Mouse (Mus musculus) G1E-ER4 (cell line): ENCODE measurements around the gene Atf5. TPM values are rescaled to one million over a fixed set of nuclear protein-coding genes. Genes with fewer than 3 reads are reported as not detected.

Experiments
- GATA1 ChIP-seq: IDR thresholded peaks from one replicate; pipeline ENCODE4 v1.8.0; 2012; ENCODE audit warnings: low read length, inconsistent platforms
- polyA plus RNA-seq: library from polyadenylated mRNA; stranded (reverse); fragments of >175 nt; gene quantifications from 2 replicates; pipeline ENCODE4 v1.2.3, GENCODE M21; 2012

Atf5 gene
- 545 and 546 TPM in 2 replicates for polyA plus RNA-seq

DNA sequence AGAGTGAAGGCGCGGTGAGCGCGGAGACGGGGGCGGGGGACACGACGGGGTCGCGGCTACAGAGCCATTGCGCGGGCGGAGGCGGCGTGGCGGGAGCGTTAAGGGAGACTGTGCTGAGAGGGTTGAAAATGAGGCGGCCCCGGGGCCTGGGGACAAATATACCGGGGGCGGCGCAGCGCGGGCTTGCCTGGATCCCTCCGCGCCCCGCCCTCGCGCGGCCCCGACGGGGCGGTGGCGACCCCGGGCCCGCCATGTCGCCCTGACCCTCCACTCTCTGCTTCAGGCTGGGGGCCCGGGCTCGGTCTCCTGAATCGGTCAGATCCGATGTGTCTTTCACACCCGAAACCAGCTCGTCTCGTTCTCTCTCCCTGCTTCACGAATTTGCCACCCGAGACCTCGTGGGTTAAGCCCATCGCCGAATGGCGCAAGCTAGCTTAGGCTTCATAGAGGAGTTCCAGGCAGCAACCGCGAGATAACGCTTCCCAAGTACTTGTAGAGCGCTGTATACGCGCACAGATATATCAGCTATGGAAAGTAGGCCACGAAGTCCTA is at the start of gene Atf5:
Atf5 (minus strand) TSS at position 189 of the 552 bp plus-strand sequence.
- no peak for TF ChIP-seq GATA1

DNA sequence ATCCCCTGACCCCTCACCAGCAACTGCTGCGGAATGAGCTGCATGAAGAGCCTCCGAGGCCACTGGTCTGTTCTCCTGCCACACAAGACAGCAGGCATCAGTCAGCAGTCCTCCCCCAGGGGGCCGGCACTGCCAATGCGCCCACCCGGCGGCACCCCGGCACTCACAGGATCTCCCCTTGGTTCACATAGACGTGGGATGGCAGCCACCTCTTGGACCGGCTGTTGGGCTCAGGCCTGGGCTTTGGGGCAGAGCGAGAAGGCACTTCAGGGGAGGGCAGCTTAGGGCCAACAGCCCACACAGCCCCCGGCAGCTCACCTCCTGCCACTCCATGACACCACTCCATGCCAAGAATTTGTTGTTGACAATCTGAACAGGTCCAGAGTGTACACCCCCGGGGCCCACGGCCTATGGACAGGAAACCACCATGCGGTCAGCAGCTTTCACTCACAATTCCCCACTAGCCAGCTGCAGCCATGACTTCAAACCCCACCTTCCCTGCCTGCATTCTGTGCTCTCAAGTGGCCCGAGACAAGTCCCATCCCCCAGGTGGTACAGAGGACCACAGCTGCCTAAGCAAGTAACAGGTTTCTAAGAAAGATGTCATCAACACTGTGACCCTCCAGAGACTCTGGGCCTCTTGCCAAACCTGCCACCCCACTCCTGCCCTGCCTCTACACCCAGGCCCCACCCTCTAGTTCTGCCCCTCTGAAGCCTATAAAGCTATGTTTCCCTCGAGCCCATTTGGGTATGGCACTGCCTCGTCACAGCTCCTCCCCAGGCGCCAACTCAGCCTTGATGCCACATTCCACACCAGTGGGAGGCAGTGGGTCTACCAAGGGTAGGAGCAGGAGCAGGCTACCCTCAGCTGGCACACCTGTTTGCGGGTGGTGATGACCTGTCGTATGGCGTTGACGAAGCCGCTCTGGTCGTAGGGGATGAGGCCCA is 48.4 kb upstream of the Atf5 start:
- no peak for TF ChIP-seq GATA1

GRCm38 (mm10) chr7:44863982-44864494 is 47.6 kb upstream of the Atf5 start:
- no peak for TF ChIP-seq GATA1

GRCm38 (mm10) chr7:44863210-44863609 is 46.8 kb upstream of the Atf5 start:
- no peak for TF ChIP-seq GATA1

- no peak for TF ChIP-seq GATA1
These were observed 46.0 kb upstream of the Atf5 start for GRCm38 (mm10) chr7:44862434-44862833.

GRCm38 (mm10) chr7:44861429-44861816 is 45.0 kb upstream of the Atf5 start:
- no peak for TF ChIP-seq GATA1

DNA sequence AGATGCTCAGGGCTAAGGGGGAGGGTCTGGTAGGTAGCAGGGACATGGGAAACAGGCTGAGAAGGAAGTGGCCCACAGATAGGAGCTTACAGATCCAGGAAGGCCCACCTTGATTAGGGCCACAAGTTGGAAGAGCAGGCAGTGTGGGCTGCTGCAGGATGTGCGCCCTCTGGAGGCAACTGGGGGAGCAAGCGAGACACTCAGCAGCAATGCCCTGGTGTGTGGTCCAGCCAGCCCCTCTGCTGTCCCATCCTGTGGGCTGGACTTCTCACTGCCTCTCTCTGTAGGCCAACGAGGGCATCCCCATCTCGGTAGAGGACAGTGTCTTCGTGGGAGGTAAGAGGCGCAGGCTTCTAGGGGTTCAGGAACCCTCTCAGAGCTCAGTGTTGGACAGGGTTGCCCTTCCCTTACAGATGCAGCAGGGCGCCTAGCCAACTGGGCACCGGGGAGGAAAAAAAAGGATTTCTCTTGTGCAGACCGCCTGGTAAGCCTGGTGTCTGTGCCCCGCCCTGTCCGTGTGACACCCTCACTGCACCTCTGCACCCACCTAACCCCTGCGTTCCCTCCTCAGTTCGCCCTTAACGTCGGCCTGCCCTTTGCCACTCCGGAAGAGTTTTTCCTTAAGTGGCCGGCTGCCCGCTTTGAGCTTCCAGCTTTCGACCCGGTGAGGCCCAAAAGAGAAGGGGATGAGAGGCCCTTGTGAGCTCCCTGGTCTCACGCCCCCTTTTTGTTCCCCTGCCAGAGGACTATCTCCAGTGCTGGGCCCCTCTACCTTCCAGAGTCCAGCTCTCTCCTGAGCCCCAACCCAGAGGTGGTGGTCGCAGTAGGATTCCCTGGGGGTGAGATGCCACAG is 44.3 kb upstream of the Atf5 start:
- no peak for TF ChIP-seq GATA1

- no peak for TF ChIP-seq GATA1
These were observed 43.4 kb upstream of the Atf5 start for GRCm38 (mm10) chr7:44859896-44860295.

- TF ChIP-seq GATA1 = no peak
These were observed 41.4 kb upstream of the Atf5 start for GRCm38 (mm10) chr7:44857905-44858304.

DNA sequence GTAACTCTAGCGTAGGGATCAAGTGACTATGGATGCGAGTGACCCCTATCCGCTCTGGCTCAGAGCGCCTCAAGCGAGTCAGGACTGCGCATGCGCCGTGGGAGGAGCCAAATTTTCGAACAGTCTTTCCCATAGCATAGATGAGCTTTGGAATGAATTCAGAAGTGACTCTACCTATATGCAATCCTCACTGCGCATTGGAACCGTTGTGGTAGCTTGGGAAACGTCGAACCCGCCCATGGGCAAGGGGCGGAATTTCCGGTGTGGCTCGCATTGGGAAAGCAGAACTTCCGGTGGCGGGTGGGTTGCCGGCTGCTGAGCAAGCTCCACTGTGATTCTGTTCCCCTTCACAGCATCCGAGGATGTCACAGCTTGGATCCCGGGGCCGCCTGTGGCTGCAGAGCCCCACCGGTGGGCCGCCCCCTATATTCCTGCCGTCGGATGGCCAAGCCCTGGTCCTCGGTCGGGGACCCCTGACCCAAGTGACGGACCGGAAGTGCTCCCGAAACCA is 40.6 kb upstream of the Atf5 start, which contains the start of gene Pnkp:
Pnkp (plus strand) TSS at position 98 of the 511 bp plus-strand sequence.
- no peak for TF ChIP-seq GATA1

GRCm38 (mm10) chr7:44856265-44856916 is 39.9 kb upstream of the Atf5 start:
- no peak for TF ChIP-seq GATA1

- TF ChIP-seq GATA1 = no peak
These were observed 38.6 kb upstream of the Atf5 start for GRCm38 (mm10) chr7:44855036-44855435.

- TF ChIP-seq GATA1 = no peak
These were observed 38.0 kb upstream of the Atf5 start for GRCm38 (mm10) chr7:44854356-44855031.

GRCm38 (mm10) chr7:44853596-44854355 is 37.3 kb upstream of the Atf5 start:
- no peak for TF ChIP-seq GATA1

DNA sequence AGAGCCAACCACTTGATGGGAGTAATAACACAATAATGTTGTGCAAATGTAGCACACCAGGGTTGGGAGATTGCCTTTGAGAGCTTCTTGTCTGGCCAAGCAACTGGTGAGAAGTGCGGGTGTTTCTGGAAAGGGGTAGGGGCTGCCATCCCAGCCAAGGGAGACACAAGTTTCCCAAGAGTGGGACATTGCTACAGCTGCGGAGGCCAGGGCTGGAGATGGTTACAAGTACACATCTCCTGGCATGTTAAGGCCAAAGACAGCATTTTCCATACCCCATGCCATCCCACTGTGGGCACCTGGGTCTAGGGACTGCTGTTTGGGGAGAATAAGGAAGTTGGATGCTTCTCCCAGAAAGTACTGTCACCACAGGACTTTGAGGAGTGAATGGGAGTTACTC is 36.6 kb upstream of the Atf5 start:
- no peak for TF ChIP-seq GATA1
